Mouse (Mus musculus): ENCODE measurements around the gene Faap20. TPM values are rescaled to one million over a fixed set of nuclear protein-coding genes. Genes with fewer than 3 reads are reported as not detected.

Gene Faap20
- polyA plus RNA-seq, 1 experiment from 2014 or later: 99.2 TPM

DNA sequence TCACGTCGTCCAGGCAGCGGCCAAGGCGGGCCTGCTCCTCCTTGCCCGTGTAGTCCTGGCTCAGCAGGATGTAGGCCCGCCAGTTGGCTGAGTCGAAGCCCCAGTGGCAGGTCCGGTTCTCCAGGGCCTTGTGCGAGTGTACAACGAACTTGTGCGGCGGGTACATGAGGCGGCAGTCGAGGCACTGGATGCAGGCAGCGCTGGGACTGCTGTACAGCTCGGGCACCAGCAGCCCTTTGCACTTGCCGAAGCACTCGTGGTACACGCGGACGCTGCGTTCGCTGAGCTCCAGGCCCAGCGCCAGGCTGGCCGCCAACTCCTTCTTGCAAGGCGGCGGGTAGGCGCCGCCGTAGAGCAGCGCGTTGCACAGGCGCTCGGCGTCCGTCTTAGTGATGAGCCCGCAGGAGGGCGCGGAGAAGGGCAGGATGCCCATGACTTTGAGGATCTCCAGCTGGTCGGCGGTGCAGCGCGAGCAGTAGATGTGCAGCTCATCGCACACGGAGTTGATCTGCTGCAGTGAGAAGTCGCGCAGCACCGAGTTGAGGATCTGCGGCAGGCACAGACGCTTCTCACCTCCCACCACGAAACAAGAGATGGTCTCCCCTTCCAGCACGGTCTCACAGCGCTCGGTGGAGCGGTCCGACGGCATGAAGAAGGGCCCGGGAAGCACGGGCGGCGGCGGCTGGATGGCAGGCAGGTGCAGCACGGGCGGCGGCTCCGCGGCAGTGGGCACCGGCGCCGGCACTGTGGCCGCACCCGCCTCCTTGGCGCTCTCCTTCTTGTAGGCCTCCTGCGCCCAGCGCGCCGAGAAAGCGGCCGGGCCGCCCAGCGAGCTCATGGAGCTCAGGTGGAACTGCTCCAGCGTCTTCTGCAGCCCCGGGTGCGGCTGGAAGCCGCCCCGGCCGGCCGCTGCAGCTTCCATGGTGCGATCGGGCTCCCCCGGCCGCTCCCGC lies 27.7 kb upstream of the Faap20 start:
- peak overlapping the region; percentile 82 for H3K27ac ChIP-seq
- peaks cover 51% of the 10 kb centered on the region for H3K4me1 ChIP-seq (replicated peaks)
- no peak for ATAC-seq (ENCODE audit: insufficient number of reproducible peaks, insufficient read depth, low FRiP score, low TSS enrichment, low read depth)
- peak overlapping the region; percentile 96 for H3K4me3 ChIP-seq (replicated peaks)
- no peaks in the 10 kb centered on the region for H3K27me3 ChIP-seq
- WGBS: under 1% methylated on average over 88 of the region's 93 CpGs
- H3K4me2 ChIP-seq: peak overlapping the region; percentile 99
- peak overlapping the region; percentile 97 for H3K9ac ChIP-seq (replicated peaks)
- H3K36me3 ChIP-seq: no peaks in the 10 kb centered on the region; the same call in 1 of the 2 replicates
- H3K9me3 ChIP-seq: no peaks in the 10 kb centered on the region

- Histone ChIP-seq H3K27me3 (no peaks in the 10 kb centered on the region), H3K4me2 (peak within 1 kb of the TSS; percentile 99), H3K4me1 (replicated peaks) (peaks cover 45% of the 10 kb centered on the region), H3K9me3 (no peaks in the 10 kb centered on the region), H3K9ac (replicated peaks) (peak within 1 kb of the TSS; percentile 97), H3K36me3 (no peaks in the 10 kb centered on the region; the same call in 1 of the 2 replicates), H3K4me3 (replicated peaks) (peak within 1 kb of the TSS; percentile 96), H3K27ac (peak within 1 kb of the TSS; percentile 97)
- no peak for ATAC-seq (ENCODE audit: insufficient number of reproducible peaks, insufficient read depth, low FRiP score, low TSS enrichment, low read depth)
- WGBS: under 1% methylated on average over 25 of the region's 63 CpGs
These were observed 27.1 kb upstream of the Faap20 start, which contains the start of gene Ski for GRCm38 (mm10) chr4:155222552-155222840. Gene Ski (minus strand): TSS chr4:155222592.

DNA sequence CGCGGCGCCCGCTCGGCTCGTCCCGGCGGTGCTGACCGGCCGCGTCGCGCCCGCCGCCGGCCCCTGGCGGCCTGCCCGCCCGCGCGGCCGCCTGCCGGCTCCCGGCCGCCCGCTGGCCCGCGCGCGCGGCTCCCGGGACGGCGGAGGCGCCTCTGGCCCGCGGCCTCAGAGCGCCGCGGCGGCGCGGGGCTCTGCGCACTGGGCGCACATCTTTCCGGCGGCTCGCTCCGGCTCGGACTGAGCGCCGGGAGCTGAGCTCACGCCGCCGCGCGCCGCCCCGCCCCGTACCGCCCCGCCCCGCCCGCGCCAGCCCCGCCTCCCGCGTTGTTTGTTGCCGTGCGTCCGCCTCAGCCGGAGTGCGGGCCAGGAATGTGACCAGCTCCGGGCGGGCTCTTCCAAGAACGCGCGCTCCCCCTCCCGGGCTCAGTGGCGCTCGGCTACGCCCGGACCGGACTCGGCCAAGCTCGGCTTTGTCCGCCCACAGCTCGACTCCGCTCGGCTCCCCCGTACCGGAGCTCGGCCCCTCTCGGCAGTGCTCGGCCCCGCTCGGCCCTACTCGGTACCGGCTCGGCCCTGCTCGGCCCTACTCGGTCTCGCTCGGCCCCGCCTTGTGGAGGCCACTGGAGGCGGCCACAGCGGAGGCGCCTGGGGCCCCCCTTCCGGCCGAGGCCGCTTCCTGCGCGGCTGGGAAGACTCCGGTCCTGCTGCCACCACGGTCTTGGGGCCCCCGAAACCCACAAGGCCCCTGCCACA lies 26.6 kb upstream of the Faap20 start:
- Histone ChIP-seq H3K4me2 (peak overlapping the region; percentile 68), H3K27me3 (no peaks in the 10 kb centered on the region), H3K9ac (replicated peaks) (peak overlapping the region; percentile 72), H3K4me3 (replicated peaks) (peak overlapping the region; percentile 96), H3K9me3 (no peaks in the 10 kb centered on the region), H3K36me3 (no peaks in the 10 kb centered on the region; the same call in 1 of the 2 replicates), H3K4me1 (replicated peaks) (peaks cover 40% of the 10 kb centered on the region), H3K27ac (peak overlapping the region; percentile 97)
- WGBS: under 1% methylated on average over 96 of the region's 116 CpGs
- peak; percentile 100 for ATAC-seq (ENCODE audit: insufficient number of reproducible peaks, insufficient read depth, low FRiP score, low TSS enrichment, low read depth)

DNA sequence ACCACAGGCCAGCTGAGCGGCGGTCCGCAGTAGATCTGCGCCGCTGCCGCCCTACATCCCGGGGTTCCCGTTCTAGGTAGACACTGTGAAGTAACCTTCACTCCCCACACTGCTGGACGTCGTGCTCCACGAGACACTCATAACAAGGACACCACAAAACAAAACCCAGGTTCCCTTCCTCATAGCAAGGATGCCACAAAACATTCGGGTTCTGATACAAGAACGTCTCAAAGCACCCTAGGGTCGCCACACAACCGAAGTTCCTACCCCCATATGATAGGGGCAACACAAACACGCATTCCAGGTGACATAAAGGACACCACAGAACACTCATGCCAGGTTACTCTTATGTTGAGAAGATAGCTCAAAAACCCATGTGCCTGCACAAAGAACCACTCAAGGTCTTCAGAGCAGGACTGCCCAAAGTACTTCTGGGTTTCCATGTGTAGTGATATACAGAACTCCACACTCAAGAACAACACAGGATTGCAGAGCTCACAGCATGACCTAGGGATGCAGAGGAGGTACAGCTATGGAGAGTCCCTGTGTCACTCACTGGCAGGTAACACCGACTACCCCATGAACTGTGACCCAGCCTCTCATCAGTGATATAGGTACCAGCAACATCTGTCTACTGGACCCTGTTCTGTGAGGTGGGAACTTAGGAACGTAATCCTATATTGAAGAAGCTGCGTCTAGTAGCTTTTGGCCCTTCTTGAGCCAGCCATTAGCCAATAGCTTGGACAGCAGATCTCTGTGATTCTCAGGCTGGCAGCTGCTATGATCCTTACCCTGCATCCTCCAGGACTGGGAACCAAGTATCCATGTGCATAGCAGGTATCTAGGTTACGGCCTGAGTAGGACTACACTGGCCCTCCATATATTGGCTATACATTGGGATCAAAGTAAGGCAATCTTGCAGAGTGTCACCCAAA lies 25.7 kb upstream of the Faap20 start:
- H3K4me3 ChIP-seq (replicated peaks): peak overlapping the region; percentile 96
- no peak for ATAC-seq (ENCODE audit: insufficient number of reproducible peaks, insufficient read depth, low FRiP score, low TSS enrichment, low read depth)
- H3K4me1 ChIP-seq (replicated peaks): peaks cover 31% of the 10 kb centered on the region
- H3K27ac ChIP-seq: peak overlapping the region; percentile 97
- no peaks in the 10 kb centered on the region; the same call in 1 of the 2 replicates for H3K36me3 ChIP-seq
- peak overlapping the region; percentile 68 for H3K4me2 ChIP-seq
- peak overlapping the region; percentile 72 for H3K9ac ChIP-seq (replicated peaks)
- H3K9me3 ChIP-seq: no peaks in the 10 kb centered on the region
- 36% methylated on average over 20 of the region's 20 CpGs for WGBS
- no peaks in the 10 kb centered on the region for H3K27me3 ChIP-seq

GRCm38 (mm10) chr4:155225918-155226317 lies 23.7 kb upstream of the Faap20 start:
- Histone ChIP-seq H3K27me3 (no peaks in the 10 kb centered on the region), H3K4me3 (replicated peaks) (no peak overlapping the region), H3K36me3 (no peaks in the 10 kb centered on the region), H3K27ac (no peak overlapping the region), H3K9me3 (no peaks in the 10 kb centered on the region), H3K9ac (replicated peaks) (no peak overlapping the region), H3K4me2 (no peak overlapping the region), H3K4me1 (replicated peaks) (peaks cover 11% of the 10 kb centered on the region)
- WGBS: 79% methylated on average over 5 of the region's 5 CpGs
- ATAC-seq (ENCODE audit: insufficient number of reproducible peaks, insufficient read depth, low FRiP score, low TSS enrichment, low read depth): no peak

DNA sequence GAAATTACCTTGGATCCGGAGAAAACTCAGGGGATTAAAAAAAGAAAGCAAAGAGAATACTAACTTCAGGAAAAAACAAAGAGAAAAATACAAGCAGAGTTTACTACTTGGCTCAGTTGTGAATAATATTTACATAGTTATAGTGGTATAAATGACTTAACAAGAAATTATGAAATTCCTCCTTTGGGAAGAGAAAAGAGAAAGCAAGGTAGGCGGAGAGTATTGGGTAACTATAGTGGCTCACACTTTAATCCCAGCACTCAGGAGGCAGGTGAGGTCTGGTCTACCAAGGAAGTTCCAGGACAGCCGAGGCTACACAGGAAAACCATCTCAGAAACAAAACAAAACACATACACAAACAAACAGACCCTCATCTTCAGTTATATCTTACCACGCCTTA lies 21.6 kb upstream of the Faap20 start:
- ATAC-seq (ENCODE audit: insufficient number of reproducible peaks, insufficient read depth, low FRiP score, low TSS enrichment, low read depth): no peak
- no peak overlapping the region for H3K4me2 ChIP-seq
- peaks cover 22% of the 10 kb centered on the region for H3K4me1 ChIP-seq (replicated peaks)
- H3K4me3 ChIP-seq (replicated peaks): no peak overlapping the region
- no peaks in the 10 kb centered on the region for H3K36me3 ChIP-seq
- no peak overlapping the region for H3K27ac ChIP-seq
- H3K9ac ChIP-seq (replicated peaks): no peak overlapping the region
- no peaks in the 10 kb centered on the region for H3K9me3 ChIP-seq
- H3K27me3 ChIP-seq: no peaks in the 10 kb centered on the region
- WGBS: 83% methylated on average over 4 of the region's 4 CpGs

GRCm38 (mm10) chr4:155228461-155228860 lies 21.1 kb upstream of the Faap20 start:
- ATAC-seq (ENCODE audit: insufficient number of reproducible peaks, insufficient read depth, low FRiP score, low TSS enrichment, low read depth): no peak
- WGBS: 72% methylated on average over 5 of the region's 5 CpGs

DNA sequence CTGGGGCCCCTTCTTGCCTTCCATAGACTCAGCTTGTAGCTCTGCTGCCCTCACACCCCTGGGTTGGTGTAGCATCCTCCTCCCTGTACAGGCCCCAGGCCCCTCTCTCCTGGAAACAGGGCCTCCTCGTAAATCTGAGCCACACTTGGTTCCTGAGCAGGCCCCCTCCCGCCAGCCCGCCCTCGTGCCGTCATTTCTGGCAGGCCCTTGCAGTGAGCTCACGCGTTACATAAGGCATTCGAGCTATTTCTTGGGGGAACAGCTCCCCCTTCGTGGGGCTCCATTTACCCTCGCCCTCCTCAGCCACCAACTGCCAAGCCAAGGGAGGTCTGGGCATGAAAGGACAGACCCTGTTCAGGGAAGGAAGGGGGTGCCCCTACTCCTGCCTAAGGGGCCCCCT lies 15.7 kb upstream of the Faap20 start:
- ATAC-seq (ENCODE audit: insufficient number of reproducible peaks, insufficient read depth, low FRiP score, low TSS enrichment, low read depth): peak; percentile 87
- peak overlapping the region; percentile 99 for H3K27ac ChIP-seq
- H3K36me3 ChIP-seq: no peaks in the 10 kb centered on the region
- no peak overlapping the region; the same call in 1 of the 2 replicates for H3K9ac ChIP-seq (replicated peaks)
- no peaks in the 10 kb centered on the region for H3K27me3 ChIP-seq
- H3K4me3 ChIP-seq (replicated peaks): 0 out of 2 replicates have a peak overlapping the region, but pooled peaks have one; percentile 0
- 2% methylated on average over 10 of the region's 10 CpGs for WGBS
- peaks cover 69% of the 10 kb centered on the region for H3K4me1 ChIP-seq (replicated peaks)
- H3K9me3 ChIP-seq: no peaks in the 10 kb centered on the region
- H3K4me2 ChIP-seq: peak overlapping the region; percentile 46

More at GRCm38 (mm10) chr4:155228461-155228860, 21.1 kb upstream of the Faap20 start:
- no peak overlapping the region for H3K9ac ChIP-seq (replicated peaks)
- H3K4me2 ChIP-seq: no peak overlapping the region
- H3K27ac ChIP-seq: no peak overlapping the region
- H3K4me1 ChIP-seq (replicated peaks): peaks cover 26% of the 10 kb centered on the region
- no peak overlapping the region for H3K4me3 ChIP-seq (replicated peaks)
- H3K27me3 ChIP-seq: no peaks in the 10 kb centered on the region
- no peaks in the 10 kb centered on the region for H3K36me3 ChIP-seq
- H3K9me3 ChIP-seq: no peaks in the 10 kb centered on the region

GRCm38 (mm10) chr4:155234371-155235310 lies 15.0 kb upstream of the Faap20 start:
- WGBS: 61% methylated on average over 8 of the region's 8 CpGs
- H3K36me3 ChIP-seq: no peaks in the 10 kb centered on the region
- no peaks in the 10 kb centered on the region for H3K27me3 ChIP-seq
- peaks cover 69% of the 10 kb centered on the region for H3K4me1 ChIP-seq (replicated peaks)
- peak; percentile 12; the same call in 1 of the 2 replicates for ATAC-seq (ENCODE audit: insufficient number of reproducible peaks, insufficient read depth, low FRiP score, low TSS enrichment, low read depth)
- peak overlapping the region; percentile 40; the same call in 1 of the 2 replicates for H3K9ac ChIP-seq (replicated peaks)
- H3K4me3 ChIP-seq (replicated peaks): peak overlapping the region; percentile 15
- H3K9me3 ChIP-seq: no peaks in the 10 kb centered on the region
- peak overlapping the region; percentile 99 for H3K27ac ChIP-seq
- H3K4me2 ChIP-seq: peak overlapping the region; percentile 46

All from limb, embryonic 12.5 days (tissue).